Mouse (Mus musculus) megakaryocyte, embryonic 14.5 days (primary cell): ENCODE measurements around the gene Ttc7.

Source experiments
- FLI1 ChIP-seq: IDR thresholded peaks from 2 replicates; pipeline ENCODE4 v1.6.1; 2012; ENCODE audit warnings: low read length, inconsistent platforms, mixed read lengths
- GATA1 ChIP-seq: IDR thresholded peaks from 3 replicates; pipeline ENCODE4 v1.6.1; 2012; ENCODE audit warnings: mixed read lengths, low read length, inconsistent platforms, borderline replicate concordance

GRCm38 (mm10) chr17:87283755-87284481 lies 1.2 kb downstream of the Ttc7 start:
- TF ChIP-seq GATA1 (no peak), FLI1 (no peak)
